Mouse (Mus musculus) intestine, embryonic 14.5 days (tissue): ENCODE results near the gene Pla2g2f. TPM values are rescaled to one million over a fixed set of nuclear protein-coding genes. Genes with fewer than 3 reads are reported as not detected.

ENCODE experiments used
- ATAC-seq: fragments of 200-750 bp; cut with Nextera tagmentation; replicated peaks from 2 replicates; pipeline ENCODE4 v1.8.0; 2017; ENCODE audit warnings: low read depth, moderate number of reproducible peaks, moderate TSS enrichment, moderate library complexity; ENCODE audit not compliant: low FRiP score, low TSS enrichment
- DNase-seq: peaks from one replicate; pipeline ENCODE4 v3.0.0-alpha.2; 2018; ENCODE audit warnings: low spot score
- H3K27ac ChIP-seq: fragments of 300-500 bp; sonication (generic); 2 replicates; pipeline ENCODE4 v1.5.1; 2014; ENCODE audit warnings: low read depth, mild to moderate bottlenecking, control low read depth
- H3K27me3 ChIP-seq: fragments of 300-500 bp; sonication (generic); replicated peaks from 2 replicates; pipeline ENCODE4 v1.6.1; 2014; ENCODE audit warnings: low read length, control low read depth; ENCODE audit not compliant: control insufficient read depth, insufficient read depth
- H3K36me3 ChIP-seq: fragments of 300-500 bp; sonication (generic); 2 replicates; pipeline ENCODE4 v1.6.1; 2014; ENCODE audit warnings: low read length, control low read depth; ENCODE audit not compliant: control insufficient read depth, insufficient read depth
- H3K4me1 ChIP-seq: fragments of 300-500 bp; sonication (generic); replicated peaks from 2 replicates; pipeline ENCODE4 v1.6.1; 2014; ENCODE audit warnings: low read length, control low read depth, mixed read lengths; ENCODE audit not compliant: control insufficient read depth, insufficient read depth
- H3K4me2 ChIP-seq: fragments of 300-500 bp; sonication (generic); 2 replicates; pipeline ENCODE4 v1.6.1; 2014; ENCODE audit warnings: low read length
- H3K4me3 ChIP-seq: fragments of 300-500 bp; sonication (generic); 2 replicates; pipeline ENCODE4 v1.5.1; 2014; ENCODE audit warnings: low read depth, low read length, control low read depth, mixed read lengths
- H3K9ac ChIP-seq: fragments of 300-500 bp; sonication (generic); 2 replicates; pipeline ENCODE4 v1.6.1; 2014; ENCODE audit warnings: mild to moderate bottlenecking, low read length
- H3K9me3 ChIP-seq: fragments of 300-500 bp; sonication (generic); 2 replicates; pipeline ENCODE4 v1.6.1; 2016; ENCODE audit warnings: low read length, control low read depth; ENCODE audit not compliant: control insufficient read depth
- WGBS: fragments of 180-500 bp; shearing (Covaris S2); extraction: QIAGEN DNeasy Blood & Tissue Kit; methylation state at CpG from one replicate; pipeline ENCODE4 v1.1.7; 2014; 5-methylcytosine and 5-hydroxymethylcytosine counted together
- polyA plus RNA-seq: library from polyadenylated mRNA; unstranded; fragments of >200 nt; fragmentation: Nextera tagmentation; extraction: Ambion mirVana; gene quantifications from 2 replicates; pipeline ENCODE4 v1.2.1, GENCODE M21; 2014

The Pla2g2f gene
- polyA plus RNA-seq, 1 experiment from 2014 or later: 0.80 TPM

GRCm38 (mm10) chr4:138780300-138780699 lies 22.9 kb upstream of the Pla2g2f start:
- H3K36me3 ChIP-seq: no peaks in the 10 kb centered on the region
- no peak overlapping the region for H3K27ac ChIP-seq
- no peaks in the 10 kb centered on the region for H3K27me3 ChIP-seq
- DNase-seq: no peak
- no peak overlapping the region for H3K4me2 ChIP-seq
- peaks cover 6% of the 10 kb centered on the region; the same call in 1 of the 2 replicates for H3K4me1 ChIP-seq
- no peak overlapping the region for H3K4me3 ChIP-seq
- no peaks in the 10 kb centered on the region for H3K9me3 ChIP-seq
- 71% methylated on average over 5 of the region's 5 CpGs for WGBS
- H3K9ac ChIP-seq: no peak overlapping the region
- no peak for ATAC-seq

GRCm38 (mm10) chr4:138777417-138778407 lies 20.3 kb upstream of the Pla2g2f start:
- Histone ChIP-seq H3K9ac (no peak overlapping the region), H3K27ac (no peak overlapping the region), H3K36me3 (no peaks in the 10 kb centered on the region), H3K27me3 (no peaks in the 10 kb centered on the region), H3K9me3 (no peaks in the 10 kb centered on the region), H3K4me2 (no peak overlapping the region), H3K4me1 (peaks cover 6% of the 10 kb centered on the region; the same call in 1 of the 2 replicates), H3K4me3 (no peak overlapping the region)
- DNase-seq (no peak), ATAC-seq (no peak)
- 30% methylated on average over 20 of the region's 20 CpGs for WGBS

- Histone ChIP-seq H3K27me3 (no peaks in the 10 kb centered on the region), H3K9ac (no peak within 1 kb of the TSS), H3K4me3 (no peak within 1 kb of the TSS), H3K4me1 (peaks cover 6% of the 10 kb centered on the region; the same call in 1 of the 2 replicates), H3K36me3 (no peaks in the 10 kb centered on the region), H3K27ac (no peak within 1 kb of the TSS), H3K4me2 (no peak within 1 kb of the TSS), H3K9me3 (no peaks in the 10 kb centered on the region)
- no peak for ATAC-seq
- WGBS: 84% methylated on average over 6 of the region's 6 CpGs
- DNase-seq: no peak
Observed at GRCm38 (mm10) chr4:138775435-138775834, 18.0 kb upstream of the Pla2g2f start, which contains the start of gene Pla2g2d. Gene Pla2g2d, plus strand, starts transcription at chr4:138775735.

DNA sequence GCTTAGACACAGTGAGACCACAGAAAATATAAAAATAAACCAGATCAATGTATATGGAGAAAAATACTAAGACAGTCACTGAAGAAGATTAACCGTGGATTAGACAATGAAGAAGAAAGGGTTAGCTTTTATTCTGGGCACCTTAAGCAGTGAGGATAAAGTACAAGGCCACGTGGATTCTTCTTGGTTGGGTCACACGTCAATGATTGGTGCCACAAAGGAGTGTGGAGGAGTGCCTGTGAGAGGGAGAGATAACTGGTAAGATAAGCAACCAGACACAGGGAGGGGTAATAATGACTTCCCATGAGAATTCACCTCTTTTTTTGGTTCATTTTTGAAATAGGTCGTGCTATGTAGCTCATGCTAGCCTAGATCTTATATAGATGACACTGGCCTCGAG lies 15.0 kb upstream of the Pla2g2f start:
- Histone ChIP-seq H3K36me3 (no peaks in the 10 kb centered on the region), H3K4me3 (no peak overlapping the region), H3K4me1 (no peaks in the 10 kb centered on the region), H3K27ac (no peak overlapping the region), H3K9ac (no peak overlapping the region), H3K27me3 (no peaks in the 10 kb centered on the region), H3K4me2 (no peak overlapping the region), H3K9me3 (no peaks in the 10 kb centered on the region)
- no peak for ATAC-seq
- WGBS: 68% methylated on average over 5 of the region's 5 CpGs
- no peak for DNase-seq

- Histone ChIP-seq H3K27ac (no peak overlapping the region), H3K9me3 (no peaks in the 10 kb centered on the region), H3K36me3 (no peaks in the 10 kb centered on the region), H3K27me3 (no peaks in the 10 kb centered on the region), H3K9ac (no peak overlapping the region), H3K4me3 (no peak overlapping the region), H3K4me2 (no peak overlapping the region), H3K4me1 (no peaks in the 10 kb centered on the region)
- 64% methylated on average over 10 of the region's 10 CpGs for WGBS
- ATAC-seq: peak; percentile 79
- DNase-seq: no peak
Observed at GRCm38 (mm10) chr4:138771970-138772369, 14.5 kb upstream of the Pla2g2f start.

GRCm38 (mm10) chr4:138762266-138762665 lies 4.8 kb upstream of the Pla2g2f start:
- H3K4me3 ChIP-seq: no peak overlapping the region
- DNase-seq (no peak), ATAC-seq (no peak)
- H3K9ac ChIP-seq: no peak overlapping the region
- no peaks in the 10 kb centered on the region for H3K36me3 ChIP-seq
- no peaks in the 10 kb centered on the region for H3K27me3 ChIP-seq
- WGBS: 71% methylated on average over 9 of the region's 9 CpGs
- no peak overlapping the region for H3K4me2 ChIP-seq
- no peaks in the 10 kb centered on the region for H3K4me1 ChIP-seq
- no peaks in the 10 kb centered on the region for H3K9me3 ChIP-seq
- H3K27ac ChIP-seq: no peak overlapping the region

- Histone ChIP-seq H3K4me2 (no peak overlapping the region), H3K27me3 (no peaks in the 10 kb centered on the region), H3K27ac (no peak overlapping the region), H3K4me1 (0 out of 2 replicates have a peak, but pooled peaks cover 3% of the 10 kb centered on the region), H3K9me3 (no peaks in the 10 kb centered on the region), H3K36me3 (no peaks in the 10 kb centered on the region), H3K4me3 (no peak overlapping the region), H3K9ac (no peak overlapping the region)
- 85% methylated on average over 11 of the region's 11 CpGs for WGBS
- ATAC-seq (no peak), DNase-seq (no peak)
Observed at GRCm38 (mm10) chr4:138755983-138756382, 1.4 kb downstream of the Pla2g2f start.

DNA sequence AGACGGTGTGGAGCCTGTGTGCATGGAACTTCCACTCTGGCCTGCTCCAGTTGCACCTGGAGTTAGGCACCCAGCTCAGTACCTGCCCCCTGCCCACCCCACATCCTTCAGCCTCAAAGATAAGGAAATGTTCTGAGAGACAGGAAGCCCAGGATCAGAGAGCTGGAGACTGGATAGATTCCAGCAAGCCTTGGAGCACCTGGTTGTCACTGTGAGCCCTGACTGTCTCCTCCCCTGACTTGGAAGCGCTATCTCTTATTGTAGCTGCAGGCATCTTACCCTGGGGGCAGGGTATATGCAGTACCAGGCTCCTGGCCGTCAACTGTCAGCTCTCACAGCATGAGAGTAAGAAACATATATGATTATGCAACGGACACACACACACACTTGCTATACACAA lies 2.0 kb downstream of the Pla2g2f start:
- ATAC-seq: no peak
- H3K4me3 ChIP-seq: no peak overlapping the region
- H3K9me3 ChIP-seq: no peaks in the 10 kb centered on the region
- no peak for DNase-seq
- no peaks in the 10 kb centered on the region for H3K36me3 ChIP-seq
- H3K9ac ChIP-seq: no peak overlapping the region
- H3K4me1 ChIP-seq: 0 out of 2 replicates have a peak, but pooled peaks cover 3% of the 10 kb centered on the region
- WGBS: 67% methylated on average over 4 of the region's 4 CpGs
- no peak overlapping the region for H3K4me2 ChIP-seq
- no peaks in the 10 kb centered on the region for H3K27me3 ChIP-seq
- no peak overlapping the region for H3K27ac ChIP-seq
